Mouse (Mus musculus) MEL (cell line): ENCODE measurements at regions not wholly inside any gene's neighbourhood (a gene's known extent, or its start where the extent isn't known, plus 50 kb on each side); places are given as distances from the start of the nearest gene placed in this dataset.

Experiments used
- CHD2 ChIP-seq: IDR thresholded peaks from 2 replicates; pipeline ENCODE4 v1.6.1; 2011; ENCODE audit warnings: low read length, improper control_type of control experiment
- ELF1 ChIP-seq: IDR thresholded peaks from 2 replicates; pipeline ENCODE4 v1.6.1; 2014; ENCODE audit warnings: low read depth, mild to moderate bottlenecking, inconsistent platforms, low read length, improper control_type of control experiment, moderate library complexity
- EP300 ChIP-seq, 2 experiments: IDR thresholded peaks; 2 replicates each; pipeline ENCODE4 v1.6.1; 2011; ENCODE audit warnings: improper control_type of control experiment in 2 of 2, low read length in 2 of 2, low read depth in 1 of 2, mild to moderate bottlenecking in 1 of 2
- ETS1 ChIP-seq: IDR thresholded peaks from 2 replicates; pipeline ENCODE4 v1.6.1; 2012; ENCODE audit warnings: low read depth, mild to moderate bottlenecking, inconsistent platforms, low read length, improper control_type of control experiment, moderate library complexity
- GABPA ChIP-seq: IDR thresholded peaks from 2 replicates; pipeline ENCODE4 v1.6.1; 2012; ENCODE audit warnings: low read depth, mild to moderate bottlenecking, inconsistent platforms, low read length, improper control_type of control experiment, moderate library complexity
- HCFC1 ChIP-seq: IDR thresholded peaks from 2 replicates; pipeline ENCODE4 v1.6.1; 2012; ENCODE audit warnings: low read depth, mild to moderate bottlenecking, inconsistent platforms, low read length, improper control_type of control experiment, moderate library complexity
- MAFK ChIP-seq: IDR thresholded peaks from 2 replicates; pipeline ENCODE4 v1.6.1; 2011; ENCODE audit warnings: low read depth, mild to moderate bottlenecking, low read length, improper control_type of control experiment, borderline replicate concordance
- MXI1 ChIP-seq: IDR thresholded peaks from 2 replicates; pipeline ENCODE4 v1.6.1; 2011; ENCODE audit warnings: mild to moderate bottlenecking, low read depth, low read length, improper control_type of control experiment
- POLR2A ChIP-seq, 2 experiments: IDR thresholded peaks; 2 replicates each; pipeline ENCODE4 v1.6.1; 2011 to 2012; ENCODE audit warnings: low read length in 2 of 2, mild to moderate bottlenecking in 2 of 2, control low read depth in 1 of 2, improper control_type of control experiment in 1 of 2, low read depth in 1 of 2, moderate library complexity in 1 of 2; ENCODE audit not compliant: control insufficient read depth in 1 of 2, insufficient read depth in 1 of 2, poor library complexity in 1 of 2
- RAD21 ChIP-seq: IDR thresholded peaks from 2 replicates; pipeline ENCODE4 v1.6.1; 2011; ENCODE audit warnings: mild to moderate bottlenecking, low read depth, low read length, improper control_type of control experiment
- RCOR1 ChIP-seq: IDR thresholded peaks from 2 replicates; pipeline ENCODE4 v1.6.1; 2012; ENCODE audit warnings: low read depth, mild to moderate bottlenecking, inconsistent platforms, low read length, improper control_type of control experiment
- TAL1 ChIP-seq: IDR thresholded peaks from 2 replicates; pipeline ENCODE4 v1.6.1; 2012; ENCODE audit warnings: mild to moderate bottlenecking, inconsistent platforms, low read length, moderate library complexity, mixed read lengths

- TF ChIP-seq MXI1: no peak
- no peak for TF ChIP-seq RAD21
- TF ChIP-seq ELF1: no peak
- TF ChIP-seq HCFC1: no peak
- no peak for TF ChIP-seq MAFK
- TF ChIP-seq POLR2A (IDR thresholded peaks at IDR 0.05; ENCODE audit: control insufficient read depth in 1 of 2, insufficient read depth in 1 of 2, low read depth in 1 of 2, low read length in 2 of 2, poor library complexity in 1 of 2): no peak
- no peak for TF ChIP-seq GABPA
- 0 out of 2 replicates have a peak, but pooled peaks have one; percentile 37 for TF ChIP-seq RCOR1
- TF ChIP-seq TAL1: no peak
- TF ChIP-seq ETS1: peak; percentile 43
- TF ChIP-seq EP300 (IDR thresholded peaks at IDR 0.05; ENCODE audit: low read depth in 1 of 2, low read length in 2 of 2): peak; percentile 58 to 71; a peak in 2 of 4 replicates
- TF ChIP-seq CHD2: no peak
Measured at GRCm38 (mm10) chrX:130818916-130819315, 1069.4 kb downstream of the Diaph2 start.
